Mouse (Mus musculus) liver, adult 10 weeks (tissue): ENCODE measurements around the gene Defa26. TPM values are rescaled to one million over a fixed set of nuclear protein-coding genes. Genes with fewer than 3 reads are reported as not detected.

Experiments used
- polyA plus RNA-seq: library from polyadenylated mRNA; stranded (reverse); fragments of 350-450 nt; fragmentation: Illumina TruSeq; extraction: RNeasy Lipid Tissue Mini Kit (QIAGEN cat#74804); gene quantifications from one replicate; pipeline ENCODE4 v1.2.3, GENCODE M21; 2014; ENCODE audit warnings: low read depth, low replicate concordance

The Defa26 gene
- not detected for polyA plus RNA-seq

GRCm38 (mm10) chr8:21617883-21618282 is at the start of gene Defa26:
Gene Defa26 (plus strand): TSS chr8:21618183.

GRCm38 (mm10) chr8:21582706-21583105 is 35.3 kb upstream of the Defa26 start, which contains the start of gene Defa28:
Gene Defa28 (plus strand): TSS chr8:21583006.

GRCm38 (mm10) chr8:21594408-21594807 is 23.6 kb upstream of the Defa26 start, which contains the start of gene Gm7861:
Gene Gm7861 (minus strand): TSS chr8:21594508.

GRCm38 (mm10) chr8:21655480-21655879 is 37.5 kb downstream of the Defa26 start, which contains the start of gene Defa17:
Gene Defa17 (plus strand): TSS chr8:21655780.

GRCm38 (mm10) chr8:21665497-21665896 is 47.5 kb downstream of the Defa26 start, which contains the start of gene Defa34:
Gene Defa34 (plus strand): TSS chr8:21665797.

Other genes starting within 250 kb of the Defa26 start
- gene Defa2, start 239.7 kb upstream of the Defa26 start, polyA plus RNA-seq = not detected
- gene Defa33, start 226.4 kb upstream of the Defa26 start, polyA plus RNA-seq = not detected
- gene Defa36, start 190.8 kb upstream of the Defa26 start, polyA plus RNA-seq = not detected
- gene Gm7849, start 161.6 kb upstream of the Defa26 start, polyA plus RNA-seq = not detected
- gene Defa20, start 108.9 kb upstream of the Defa26 start, polyA plus RNA-seq = not detected
- not detected for gene Defa32, start 89.2 kb upstream of the Defa26 start, polyA plus RNA-seq
- gene Defa37, start 52.8 kb upstream of the Defa26 start, polyA plus RNA-seq = not detected
- gene Defa28, start 35.2 kb upstream of the Defa26 start, polyA plus RNA-seq = not detected
- gene Gm7861, start 23.7 kb upstream of the Defa26 start, polyA plus RNA-seq = not detected
- not detected for gene Defa17, start 37.6 kb downstream of the Defa26 start, polyA plus RNA-seq
- not detected for gene Defa34, start 47.6 kb downstream of the Defa26 start, polyA plus RNA-seq
- not detected for gene AY761184, start 85.5 kb downstream of the Defa26 start, polyA plus RNA-seq
- not detected for gene Defa24, start 116.3 kb downstream of the Defa26 start, polyA plus RNA-seq
- gene Defb50, start 205.4 kb downstream of the Defa26 start, polyA plus RNA-seq = not detected
- not detected for gene Defb2, start 221.7 kb downstream of the Defa26 start, polyA plus RNA-seq
- not detected for gene Defb10, start 240.7 kb downstream of the Defa26 start, polyA plus RNA-seq